Mouse (Mus musculus) heart, postnatal 0 days (tissue): ENCODE measurements at regions not wholly inside any gene's neighbourhood (a gene's known extent, or its start where the extent isn't known, plus 50 kb on each side); places are given as distances from the start of the nearest gene placed in this dataset.

Experiments used
- ATAC-seq: fragments of 200-750 bp; cut with Nextera tagmentation; 2 replicates; pipeline ENCODE4 v1.8.0; 2017; ENCODE audit warnings: low read depth, moderate number of reproducible peaks, moderate library complexity; ENCODE audit not compliant: insufficient read depth
- DNase-seq: peaks from one replicate; pipeline ENCODE4 v3.0.0-alpha.2; 2016; ENCODE audit warnings: low spot score
- H3K27ac ChIP-seq: fragments of 300-500 bp; sonication (generic); 2 replicates; pipeline ENCODE4 v1.5.1; 2014; ENCODE audit warnings: low read depth, mild to moderate bottlenecking
- H3K27me3 ChIP-seq: fragments of 300-500 bp; sonication (generic); 2 replicates; pipeline ENCODE4 v1.6.1; 2014; ENCODE audit warnings: low read length, mixed read lengths; ENCODE audit not compliant: control insufficient read depth, insufficient read depth
- H3K36me3 ChIP-seq: fragments of 300-500 bp; sonication (generic); replicated peaks from 2 replicates; pipeline ENCODE4 v1.6.1; 2014; ENCODE audit warnings: low read length, mixed read lengths; ENCODE audit not compliant: control insufficient read depth, insufficient read depth
- H3K4me1 ChIP-seq: fragments of 300-500 bp; sonication (generic); 2 replicates; pipeline ENCODE4 v1.6.1; 2014; ENCODE audit warnings: antibody characterized with exemption; ENCODE audit not compliant: control insufficient read depth, insufficient read depth
- H3K4me2 ChIP-seq: fragments of 300-500 bp; sonication (generic); 2 replicates; pipeline ENCODE4 v1.6.1; 2014; ENCODE audit warnings: low read depth, mild to moderate bottlenecking, low read length, moderate library complexity
- H3K4me3 ChIP-seq: fragments of 300-500 bp; sonication (generic); 2 replicates; pipeline ENCODE4 v1.5.1; 2014; ENCODE audit warnings: low read depth, low read length
- H3K9ac ChIP-seq: fragments of 300-500 bp; sonication (generic); replicated peaks from 2 replicates; pipeline ENCODE4 v1.6.1; 2014; ENCODE audit warnings: low read depth, low read length, mixed read lengths
- H3K9me3 ChIP-seq: fragments of 300-500 bp; sonication (generic); replicated peaks from 2 replicates; pipeline ENCODE4 v1.6.1; 2016; ENCODE audit warnings: low read length; ENCODE audit not compliant: control insufficient read depth
- CTCF ChIP-seq: IDR thresholded peaks from 2 replicates; pipeline ENCODE4 v1.5.1; 2016; ENCODE audit warnings: antibody characterized with exemption, control low read depth, low read depth
- EP300 ChIP-seq: IDR thresholded peaks from 2 replicates; pipeline ENCODE4 v1.6.1; 2016; ENCODE audit warnings: antibody characterized with exemption, low read depth
- WGBS: fragments of 180-500 bp; shearing (Covaris S2); extraction: QIAGEN DNeasy Blood & Tissue Kit; methylation state at CpG from one replicate; pipeline ENCODE4 v1.1.7; 2014; 5-methylcytosine and 5-hydroxymethylcytosine counted together

GRCm38 (mm10) chr15:33758771-33759170 lies 598.9 kb downstream of the 9430069I07Rik start:
- Histone ChIP-seq H3K4me3 (no peak overlapping the region), H3K4me1 (no peaks in the 10 kb centered on the region), H3K36me3 (no peaks in the 10 kb centered on the region), H3K27me3 (no peaks in the 10 kb centered on the region), H3K27ac (no peak overlapping the region), H3K4me2 (no peak overlapping the region), H3K9ac (no peak overlapping the region), H3K9me3 (no peaks in the 10 kb centered on the region)
- WGBS = 91% methylated on average over 1 of the region's 1 CpGs
- ATAC-seq (no peak), DNase-seq (no peak)
- TF ChIP-seq CTCF (no peak), EP300 (no peak)
